Mouse (Mus musculus): Measurements from ENCODE around the gene Ankrd23.

DNA sequence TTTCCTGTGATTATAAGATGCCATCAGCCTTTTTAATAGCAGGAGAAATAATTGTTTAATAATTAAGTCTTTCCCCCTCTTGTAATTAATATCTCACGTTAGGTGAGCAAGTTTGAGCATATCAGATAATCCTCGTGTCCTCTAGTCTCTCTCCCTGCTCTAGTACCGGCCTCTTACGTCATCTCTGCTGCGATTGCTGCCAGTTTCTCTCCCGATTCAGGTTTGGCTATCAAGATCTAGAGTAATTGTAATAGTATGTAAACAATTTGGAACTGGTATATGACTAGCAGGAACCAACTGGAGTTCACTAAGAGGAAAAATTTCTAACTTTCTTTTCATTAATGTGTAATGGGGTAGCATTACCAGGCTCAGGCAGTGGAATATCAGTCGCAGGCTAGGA, 51.6 kb downstream of the Ankrd23 start:
- TF ChIP-seq CTCF (IDR thresholded peaks at IDR 0.05; ENCODE audit: low read depth, low read length) = no peak
- TF ChIP-seq POLR2A (IDR thresholded peaks at IDR 0.05; ENCODE audit: borderline replicate concordance, low read depth, low read length) = no peak
